Mouse (Mus musculus): ENCODE data around the gene Prss56.

The Prss56 gene

DNA sequence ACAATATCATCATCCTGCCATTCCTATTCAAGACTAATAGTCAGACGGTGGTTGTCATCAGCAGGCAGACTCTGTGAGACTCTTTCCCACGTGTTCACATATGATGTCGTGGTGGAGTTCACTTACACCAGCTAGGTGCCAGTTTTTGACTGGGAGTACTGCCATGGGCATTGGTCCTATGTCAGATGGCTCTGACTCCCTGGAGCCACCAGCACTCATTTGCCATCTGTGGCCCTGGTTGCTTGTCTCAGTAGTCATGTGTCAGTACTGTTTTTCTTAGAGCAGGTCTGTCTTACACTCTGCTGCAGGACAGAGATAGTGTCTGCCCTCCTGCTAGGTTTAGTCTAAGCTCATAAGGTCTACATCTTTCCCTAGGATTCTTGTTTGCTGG lies 44.0 kb downstream of the Prss56 start:
- in situ Hi-C loops (cut with MboI, MseI) = no loop called here

DNA sequence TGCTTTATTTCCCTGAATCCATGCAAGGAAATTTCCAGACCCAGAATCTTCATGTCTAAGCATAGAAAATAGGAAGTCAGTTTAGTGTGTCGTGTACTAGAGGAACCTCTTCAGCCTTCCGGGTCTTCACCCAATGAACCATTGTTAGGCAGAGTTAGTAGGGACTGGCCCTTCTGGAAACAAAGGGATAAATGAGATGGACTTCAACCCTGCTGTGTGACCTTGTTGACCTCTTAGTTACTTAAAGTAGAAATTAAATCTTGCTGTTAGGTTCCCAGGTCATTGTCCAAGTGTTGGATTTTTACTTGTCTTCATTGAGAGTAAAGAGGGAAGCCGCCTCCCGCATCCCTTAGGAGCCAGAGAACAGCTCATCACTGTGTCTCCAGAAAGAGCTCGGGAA lies 47.5 kb downstream of the Prss56 start:
- in situ Hi-C loops (cut with MboI, MseI) = no loop called here

- in situ Hi-C loops (cut with MboI, MseI) = no loop called here
Observed at GRCm38 (mm10) chr1:87232197-87232596, 49.1 kb downstream of the Prss56 start.
